Mouse (Mus musculus) heart, postnatal 0 days (tissue): Measurements from ENCODE around the gene Prpf38b. TPM values are rescaled to one million over a fixed set of nuclear protein-coding genes. Genes with fewer than 3 reads are reported as not detected.

Experiments used
- ATAC-seq: fragments of 200-750 bp; cut with Nextera tagmentation; 2 replicates; pipeline ENCODE4 v1.8.0; 2017; ENCODE audit warnings: low read depth, moderate number of reproducible peaks, moderate library complexity; ENCODE audit not compliant: insufficient read depth
- DNase-seq: peaks from one replicate; pipeline ENCODE4 v3.0.0-alpha.2; 2016; ENCODE audit warnings: low spot score
- H3K27ac ChIP-seq: fragments of 300-500 bp; sonication (generic); 2 replicates; pipeline ENCODE4 v1.5.1; 2014; ENCODE audit warnings: low read depth, mild to moderate bottlenecking
- H3K27me3 ChIP-seq: fragments of 300-500 bp; sonication (generic); 2 replicates; pipeline ENCODE4 v1.6.1; 2014; ENCODE audit warnings: low read length, mixed read lengths; ENCODE audit not compliant: control insufficient read depth, insufficient read depth
- H3K36me3 ChIP-seq: fragments of 300-500 bp; sonication (generic); replicated peaks from 2 replicates; pipeline ENCODE4 v1.6.1; 2014; ENCODE audit warnings: low read length, mixed read lengths; ENCODE audit not compliant: control insufficient read depth, insufficient read depth
- H3K4me1 ChIP-seq: fragments of 300-500 bp; sonication (generic); 2 replicates; pipeline ENCODE4 v1.6.1; 2014; ENCODE audit warnings: antibody characterized with exemption; ENCODE audit not compliant: control insufficient read depth, insufficient read depth
- H3K4me2 ChIP-seq: fragments of 300-500 bp; sonication (generic); 2 replicates; pipeline ENCODE4 v1.6.1; 2014; ENCODE audit warnings: low read depth, mild to moderate bottlenecking, low read length, moderate library complexity
- H3K4me3 ChIP-seq: fragments of 300-500 bp; sonication (generic); 2 replicates; pipeline ENCODE4 v1.5.1; 2014; ENCODE audit warnings: low read depth, low read length
- H3K9ac ChIP-seq: fragments of 300-500 bp; sonication (generic); replicated peaks from 2 replicates; pipeline ENCODE4 v1.6.1; 2014; ENCODE audit warnings: low read depth, low read length, mixed read lengths
- H3K9me3 ChIP-seq: fragments of 300-500 bp; sonication (generic); replicated peaks from 2 replicates; pipeline ENCODE4 v1.6.1; 2016; ENCODE audit warnings: low read length; ENCODE audit not compliant: control insufficient read depth
- CTCF ChIP-seq: IDR thresholded peaks from 2 replicates; pipeline ENCODE4 v1.5.1; 2016; ENCODE audit warnings: antibody characterized with exemption, control low read depth, low read depth
- EP300 ChIP-seq: IDR thresholded peaks from 2 replicates; pipeline ENCODE4 v1.6.1; 2016; ENCODE audit warnings: antibody characterized with exemption, low read depth
- WGBS: fragments of 180-500 bp; shearing (Covaris S2); extraction: QIAGEN DNeasy Blood & Tissue Kit; methylation state at CpG from one replicate; pipeline ENCODE4 v1.1.7; 2014; 5-methylcytosine and 5-hydroxymethylcytosine counted together
- polyA plus RNA-seq: library from polyadenylated mRNA; unstranded; fragments of >200 nt; fragmentation: Nextera tagmentation; extraction: Ambion mirVana; gene quantifications from 2 replicates; pipeline ENCODE4 v1.2.1, GENCODE M21; 2015
- total RNA-seq: library from RNA; depleted of rRNA; stranded (reverse); fragments of >200 nt; gene quantifications from 2 replicates; pipeline ENCODE4 v1.2.3, GENCODE M21; 2014; ENCODE audit warnings: low replicate concordance

Prpf38b gene
- total and polyA plus RNA-seq, 2 experiments from 2014 or later = 27.8 to 33.8 TPM

- peak within 1 kb of the TSS; percentile 26 for H3K4me3 ChIP-seq
- H3K27ac ChIP-seq = no peak within 1 kb of the TSS
- no peaks in the 10 kb centered on the region for H3K36me3 ChIP-seq
- DNase-seq = no peak
- H3K27me3 ChIP-seq = peaks cover 6% of the 10 kb centered on the region; the same call in 1 of the 2 replicates
- TF ChIP-seq CTCF = no peak
- TF ChIP-seq EP300 = no peak
- H3K4me2 ChIP-seq = peak within 1 kb of the TSS; percentile 52
- WGBS = 50% methylated on average over 46 of the region's 59 CpGs
- H3K9ac ChIP-seq = no peak within 1 kb of the TSS
- no peak for ATAC-seq
- no peaks in the 10 kb centered on the region for H3K9me3 ChIP-seq
- H3K4me1 ChIP-seq = no peaks in the 10 kb centered on the region
Measured at GRCm38 (mm10) chr3:108940001-108940633, 28.6 kb upstream of the Prpf38b start, which contains the start of gene Gm9857. Gene Gm9857, minus strand, starts transcription at chr3:108940445.

GRCm38 (mm10) chr3:108939573-108939972 is 28.0 kb upstream of the Prpf38b start, which contains the start of gene Henmt1:
Gene Henmt1, plus strand, starts transcription at chr3:108939873.
- Histone ChIP-seq H3K4me3 (peak within 1 kb of the TSS; percentile 26), H3K27me3 (peaks cover 6% of the 10 kb centered on the region; the same call in 1 of the 2 replicates), H3K27ac (no peak within 1 kb of the TSS), H3K9me3 (no peaks in the 10 kb centered on the region), H3K4me2 (peak within 1 kb of the TSS; percentile 52), H3K9ac (no peak within 1 kb of the TSS), H3K4me1 (no peaks in the 10 kb centered on the region), H3K36me3 (no peaks in the 10 kb centered on the region)
- 78% methylated on average over 5 of the region's 5 CpGs for WGBS
- ATAC-seq (no peak), DNase-seq (no peak)
- no peak for TF ChIP-seq EP300
- no peak for TF ChIP-seq CTCF

GRCm38 (mm10) chr3:108938691-108939090 is 27.2 kb upstream of the Prpf38b start:
- no peaks in the 10 kb centered on the region for H3K4me1 ChIP-seq
- H3K9me3 ChIP-seq = no peaks in the 10 kb centered on the region
- peaks cover 6% of the 10 kb centered on the region; the same call in 1 of the 2 replicates for H3K27me3 ChIP-seq
- 89% methylated on average over 5 of the region's 5 CpGs for WGBS
- H3K27ac ChIP-seq = no peak overlapping the region
- DNase-seq (no peak), ATAC-seq (no peak)
- H3K9ac ChIP-seq = no peak overlapping the region
- no peaks in the 10 kb centered on the region for H3K36me3 ChIP-seq
- no peak overlapping the region for H3K4me3 ChIP-seq
- no peak overlapping the region for H3K4me2 ChIP-seq
- TF ChIP-seq EP300 (no peak), CTCF (no peak)

- no peaks in the 10 kb centered on the region for H3K4me1 ChIP-seq
- H3K27me3 ChIP-seq = no peaks in the 10 kb centered on the region
- no peak overlapping the region for H3K9ac ChIP-seq
- no peaks in the 10 kb centered on the region for H3K36me3 ChIP-seq
- ATAC-seq (no peak), DNase-seq (no peak)
- H3K4me3 ChIP-seq = no peak overlapping the region
- H3K27ac ChIP-seq = no peak overlapping the region
- 90% methylated on average over 6 of the region's 6 CpGs for WGBS
- TF ChIP-seq EP300 = no peak
- TF ChIP-seq CTCF = no peak
- H3K9me3 ChIP-seq = 0 out of 2 replicates have a peak, but pooled peaks cover 3% of the 10 kb centered on the region
- no peak overlapping the region for H3K4me2 ChIP-seq
Measured at GRCm38 (mm10) chr3:108933557-108933956, 22.0 kb upstream of the Prpf38b start.

GRCm38 (mm10) chr3:108926308-108926707 is 14.8 kb upstream of the Prpf38b start:
- TF ChIP-seq EP300 (no peak), CTCF (no peak)
- Histone ChIP-seq H3K27me3 (no peaks in the 10 kb centered on the region), H3K27ac (no peak overlapping the region), H3K9ac (no peak overlapping the region), H3K4me1 (no peaks in the 10 kb centered on the region), H3K4me2 (no peak overlapping the region), H3K9me3 (0 out of 2 replicates have a peak, but pooled peaks cover 3% of the 10 kb centered on the region), H3K36me3 (no peaks in the 10 kb centered on the region), H3K4me3 (no peak overlapping the region)
- no peak for DNase-seq
- ATAC-seq = no peak
- 53% methylated on average over 1 of the region's 1 CpGs for WGBS

- 87% methylated on average over 4 of the region's 4 CpGs for WGBS
Measured at GRCm38 (mm10) chr3:108925677-108926076, 14.2 kb upstream of the Prpf38b start.

More at GRCm38 (mm10) chr3:108925677-108926076, 14.2 kb upstream of the Prpf38b start:
- Histone ChIP-seq H3K4me1 (no peaks in the 10 kb centered on the region), H3K27me3 (no peaks in the 10 kb centered on the region), H3K9ac (no peak overlapping the region), H3K4me2 (no peak overlapping the region), H3K36me3 (no peaks in the 10 kb centered on the region), H3K4me3 (no peak overlapping the region), H3K27ac (no peak overlapping the region), H3K9me3 (0 out of 2 replicates have a peak, but pooled peaks cover 3% of the 10 kb centered on the region)
- ATAC-seq = no peak
- no peak for DNase-seq
- TF ChIP-seq CTCF (no peak), EP300 (no peak)
